Mouse (Mus musculus) lung, postnatal 10 days (tissue): ENCODE data around the gene Bdkrb2.
A peak's percentile ranks its signal among the peaks of the same experiment; 100 is the strongest.

ENCODE experiments used
- DNase-seq: peaks from one replicate; pipeline ENCODE4 v3.0.0; 2021

The Bdkrb2 gene

GRCm38 (mm10) chr12:105593471-105593870 is 30.4 kb downstream of the Bdkrb2 start:
- no peak for DNase-seq

GRCm38 (mm10) chr12:105597135-105597534 is 34.1 kb downstream of the Bdkrb2 start:
- DNase-seq = no peak

- DNase-seq = no peak
Observed at GRCm38 (mm10) chr12:105598503-105598902, 35.5 kb downstream of the Bdkrb2 start.

- DNase-seq = no peak
Observed at GRCm38 (mm10) chr12:105599098-105599497, 36.1 kb downstream of the Bdkrb2 start.

- no peak for DNase-seq
Observed at GRCm38 (mm10) chr12:105601586-105601985, 38.6 kb downstream of the Bdkrb2 start.

- no peak for DNase-seq
Observed at GRCm38 (mm10) chr12:105602581-105603210, 39.7 kb downstream of the Bdkrb2 start, which contains the start of gene Bdkrb1. Gene Bdkrb1, plus strand, starts transcription at chr12:105603085.

GRCm38 (mm10) chr12:105603904-105604303 is 40.9 kb downstream of the Bdkrb2 start:
- no peak for DNase-seq

GRCm38 (mm10) chr12:105605212-105605611 is 42.2 kb downstream of the Bdkrb2 start:
- no peak for DNase-seq

- no peak for DNase-seq
Observed at GRCm38 (mm10) chr12:105606881-105607280, 43.9 kb downstream of the Bdkrb2 start.

- DNase-seq = no peak
Observed at GRCm38 (mm10) chr12:105611045-105611444, 48.0 kb downstream of the Bdkrb2 start.

- DNase-seq = peak; percentile 71
Observed at GRCm38 (mm10) chr12:105611748-105612147, 48.7 kb downstream of the Bdkrb2 start.

- no peak for DNase-seq
Observed at GRCm38 (mm10) chr12:105613559-105613958, 50.5 kb downstream of the Bdkrb2 start.

GRCm38 (mm10) chr12:105622048-105622447 is 59.0 kb downstream of the Bdkrb2 start:
- DNase-seq = no peak

- DNase-seq = no peak
Observed at GRCm38 (mm10) chr12:105622981-105623539, 60.0 kb downstream of the Bdkrb2 start.

GRCm38 (mm10) chr12:105625798-105626197 is 62.8 kb downstream of the Bdkrb2 start:
- no peak for DNase-seq

GRCm38 (mm10) chr12:105634374-105635067 is 71.5 kb downstream of the Bdkrb2 start:
- DNase-seq = no peak

- no peak for DNase-seq
Observed at GRCm38 (mm10) chr12:105636551-105636950, 73.5 kb downstream of the Bdkrb2 start.

GRCm38 (mm10) chr12:105637554-105637953 is 74.5 kb downstream of the Bdkrb2 start:
- DNase-seq = no peak

- peak; percentile 36 for DNase-seq
Observed at GRCm38 (mm10) chr12:105642770-105643321, 79.8 kb downstream of the Bdkrb2 start.
